Mouse (Mus musculus): ENCODE results near the gene Adh5. TPM values are rescaled to one million over a fixed set of nuclear protein-coding genes. Genes with fewer than 3 reads are reported as not detected.

Adh5 gene
- polyA plus RNA-seq, 1 experiment = 114 TPM

Other genes starting within 250 kb of the Adh5 start
- 0.08 and 0.09 TPM in 2 replicates for gene 4930579F01Rik, start 249.3 kb upstream of the Adh5 start, polyA plus RNA-seq (2012; rRNA removed)
- gene Adh7, start 225.3 kb upstream of the Adh5 start, polyA plus RNA-seq (2012; rRNA removed) = 0.16 and 0.29 TPM in 2 replicates
- 212 and 290 TPM in 2 replicates for gene Adh1, start 182.1 kb upstream of the Adh5 start, polyA plus RNA-seq (2012; rRNA removed)
- 0.26 TPM in 1 of 2 replicates, not detected in the other for gene Adh6a, start 129.8 kb upstream of the Adh5 start, polyA plus RNA-seq (2012; rRNA removed)
- gene Adh6b, start 101.3 kb upstream of the Adh5 start, polyA plus RNA-seq (2012; rRNA removed) = 1.2 and 2.0 TPM in 2 replicates
- gene Adh4, start 27.6 kb upstream of the Adh5 start, polyA plus RNA-seq (2012; rRNA removed) = 0.20 and 0.34 TPM in 2 replicates
- gene Metap1, start 46.4 kb downstream of the Adh5 start, polyA plus RNA-seq (2012; rRNA removed) = 42.0 and 47.0 TPM in 2 replicates
- 27.5 and 30.2 TPM in 2 replicates for gene Eif4e, start 83.1 kb downstream of the Adh5 start, polyA plus RNA-seq (2012; rRNA removed)

Data from gonadal fat pad, adult 2 months (tissue).